Mouse (Mus musculus): ENCODE measurements at regions not wholly inside any gene's neighbourhood (a gene's known extent, or its start where the extent isn't known, plus 50 kb on each side); places are given as distances from the start of the nearest gene placed in this dataset.
A peak's percentile ranks its signal among the peaks of the same experiment; 100 is the strongest.

DNA sequence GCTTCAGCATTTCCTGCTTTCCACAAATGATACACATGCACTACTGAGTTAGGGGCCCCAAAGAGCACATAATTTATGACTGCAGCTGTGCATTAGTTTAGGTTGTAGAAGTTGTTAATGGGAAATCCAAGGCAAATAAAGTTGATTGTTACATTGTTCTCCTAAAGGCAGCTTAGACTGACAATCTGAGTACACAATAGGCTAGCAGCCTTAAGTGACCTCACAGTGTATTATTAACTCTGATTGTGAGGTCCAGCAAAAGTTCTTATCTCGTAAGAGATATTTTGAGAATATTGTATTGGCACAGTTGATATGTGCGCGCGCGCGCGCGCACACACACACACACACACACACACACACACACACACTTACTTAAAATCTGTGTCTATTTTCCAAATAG is 70.5 kb upstream of the Yae1d1 start:
- DNase-seq (ENCODE audit: low read depth, low spot score): no peak

DNA sequence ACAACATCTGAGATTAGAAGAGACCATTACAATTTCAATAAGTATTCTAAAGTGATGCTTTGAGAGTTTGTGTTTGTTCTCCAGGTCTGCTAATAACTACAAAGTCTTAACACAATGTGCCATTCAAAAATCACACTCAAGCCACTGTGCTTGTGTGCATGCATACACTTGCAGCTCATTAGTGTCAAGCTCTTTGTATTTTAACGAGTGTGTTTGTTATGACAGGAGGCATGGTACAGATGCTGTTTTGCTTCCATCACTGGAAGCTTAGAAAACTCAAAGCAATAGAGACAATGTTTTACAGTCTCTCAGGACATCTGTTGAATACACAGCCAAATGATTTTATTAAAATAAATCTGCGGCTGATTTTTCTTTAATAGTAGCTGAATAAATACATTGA is 67.1 kb upstream of the Yae1d1 start:
- no peak for DNase-seq (ENCODE audit: low read depth, low spot score)

DNA sequence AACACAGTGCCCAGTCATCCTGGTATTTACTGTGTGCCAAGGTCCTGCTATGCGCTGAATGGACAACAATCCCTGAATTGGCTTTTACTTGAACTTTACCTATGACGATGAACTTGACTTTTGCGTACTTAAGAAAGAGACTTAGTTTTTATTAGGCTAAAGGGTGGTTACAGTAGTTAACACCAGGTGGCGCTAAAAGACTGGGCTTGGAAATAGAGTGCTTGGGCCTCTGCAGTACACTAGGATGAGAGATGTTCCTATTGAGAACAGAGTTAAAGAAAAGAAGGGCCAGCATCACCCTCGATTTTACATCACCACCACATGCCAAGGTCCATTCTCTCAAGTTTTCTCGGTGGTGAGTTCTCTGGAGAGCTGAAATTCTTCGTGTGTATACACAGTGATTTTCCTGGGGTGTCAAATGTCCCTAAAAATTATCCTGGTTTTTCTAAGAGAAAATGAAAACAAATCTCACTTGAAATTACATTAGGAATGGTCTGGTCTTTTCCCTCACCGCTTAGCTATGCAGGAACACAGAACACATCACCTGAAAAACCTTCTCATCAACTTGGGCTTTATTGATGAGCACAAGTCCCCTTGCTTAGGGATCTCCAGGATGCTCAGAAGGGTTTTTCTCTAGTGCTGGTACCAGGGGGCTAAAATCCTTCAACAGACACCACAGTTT is 64.2 kb upstream of the Yae1d1 start:
- DNase-seq (ENCODE audit: low read depth, low spot score): peak; percentile 72

DNA sequence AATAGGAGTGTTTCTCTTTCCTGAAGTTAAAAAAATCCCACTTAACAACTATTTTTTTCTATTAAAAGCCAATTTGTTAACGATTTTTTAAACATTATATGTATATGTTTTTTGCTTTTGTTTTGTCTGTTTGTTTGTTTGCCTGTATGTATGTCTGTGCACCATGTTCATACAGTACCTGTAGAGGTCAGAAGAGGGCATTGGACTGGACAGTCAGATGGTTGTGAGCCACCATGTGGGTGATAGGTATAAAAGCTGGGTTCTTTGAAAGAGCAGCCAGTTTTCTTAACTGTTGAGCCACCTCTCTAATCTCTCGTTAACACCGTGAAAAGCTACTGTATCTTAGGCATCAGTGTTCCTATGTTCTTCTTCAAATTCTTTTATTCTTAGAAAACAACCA is 63.7 kb upstream of the Yae1d1 start:
- peak; percentile 19 for DNase-seq (ENCODE audit: low read depth, low spot score)

DNA sequence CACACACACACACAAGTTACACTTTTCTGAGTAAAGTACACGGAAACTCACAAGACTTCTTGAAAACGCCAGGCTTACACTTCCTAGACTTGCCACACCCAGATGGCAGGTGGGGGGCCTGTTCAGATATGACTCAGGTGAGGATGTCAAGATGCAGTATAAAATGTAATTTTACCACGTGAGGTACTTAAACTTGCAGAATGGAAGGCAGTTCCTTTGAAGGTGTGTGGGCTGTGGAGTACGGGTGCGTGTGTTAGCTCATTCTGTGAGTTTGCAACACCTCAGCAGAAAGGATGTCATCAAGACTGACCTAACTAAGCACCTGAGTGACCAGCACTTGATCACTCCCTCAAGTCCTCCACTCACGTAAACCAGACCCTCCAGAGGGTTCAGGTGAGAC is 50.0 kb upstream of the Yae1d1 start:
- DNase-seq (ENCODE audit: low read depth, low spot score): no peak
